Mouse (Mus musculus) gastrocnemius, adult 18-20 months (tissue): Measurements from ENCODE around the gene Pex26. TPM values are rescaled to one million over a fixed set of nuclear protein-coding genes. Genes with fewer than 3 reads are reported as not detected.

ENCODE experiments used
- DNase-seq: peaks from one replicate; pipeline ENCODE4 v3.0.0; 2021; ENCODE audit warnings: low spot score
- long read RNA-seq, 2 experiments: library from polyadenylated mRNA; stranded (forward); transcript quantifications; one replicate each; pipeline ENCODE4 v2.0.0; 2021
- total RNA-seq, 2 experiments: library from RNA; stranded (reverse); gene quantifications; 2 replicates each; pipeline ENCODE4 v1.2.3; 2021

The Pex26 gene
- 1 to 10 TPM; 2.9 TPM for total RNA-seq
- long read RNA-seq, experiment 1, full-length matches to known transcripts: 1 of 4 reads
- long read RNA-seq, experiment 1, partial matches to known transcripts: 0 of 4 reads
- long read RNA-seq, experiment 1, other reads (novel, unspliced or antisense): 3 of 4 reads
- long read RNA-seq, experiment 2, full-length matches to known transcripts: 4 of 7 reads
- long read RNA-seq, experiment 2, partial matches to known transcripts: 2 of 7 reads
- long read RNA-seq, experiment 2, other reads (novel, unspliced or antisense): 1 of 7 reads

- peak; percentile 95 for DNase-seq
These were observed at the start of gene Pex26 for GRCm38 (mm10) chr6:121183414-121184173. Pex26 (plus strand) TSS chr6:121183667.

- DNase-seq: no peak
These were observed 49.2 kb upstream of the Pex26 start for GRCm38 (mm10) chr6:121134249-121134648.

- no peak for DNase-seq
These were observed 48.6 kb upstream of the Pex26 start for GRCm38 (mm10) chr6:121134884-121135283.

- no peak for DNase-seq
These were observed 46.2 kb upstream of the Pex26 start for GRCm38 (mm10) chr6:121137222-121137621.

GRCm38 (mm10) chr6:121138338-121139040 is 45.0 kb upstream of the Pex26 start:
- DNase-seq: no peak

- peak; percentile 42 for DNase-seq
These were observed 44.2 kb upstream of the Pex26 start for GRCm38 (mm10) chr6:121139271-121139670.

GRCm38 (mm10) chr6:121142298-121142697 is 41.2 kb upstream of the Pex26 start:
- no peak for DNase-seq

GRCm38 (mm10) chr6:121143439-121143838 is 40.0 kb upstream of the Pex26 start:
- DNase-seq: peak; percentile 40

- peak; percentile 52 for DNase-seq
These were observed 39.4 kb upstream of the Pex26 start for GRCm38 (mm10) chr6:121144066-121144465.

- DNase-seq: no peak
These were observed 38.4 kb upstream of the Pex26 start for GRCm38 (mm10) chr6:121145010-121145604.

- no peak for DNase-seq
These were observed 37.6 kb upstream of the Pex26 start for GRCm38 (mm10) chr6:121145906-121146305.

GRCm38 (mm10) chr6:121146798-121147197 is 36.7 kb upstream of the Pex26 start:
- DNase-seq: no peak

GRCm38 (mm10) chr6:121148360-121148759 is 35.1 kb upstream of the Pex26 start:
- no peak for DNase-seq

GRCm38 (mm10) chr6:121149420-121149819 is 34.0 kb upstream of the Pex26 start:
- no peak for DNase-seq

GRCm38 (mm10) chr6:121150126-121150525 is 33.3 kb upstream of the Pex26 start:
- no peak for DNase-seq

GRCm38 (mm10) chr6:121151732-121152131 is 31.7 kb upstream of the Pex26 start:
- peak; percentile 74 for DNase-seq

- no peak for DNase-seq
These were observed 30.3 kb upstream of the Pex26 start for GRCm38 (mm10) chr6:121153177-121153576.

GRCm38 (mm10) chr6:121154451-121155300 is 28.8 kb upstream of the Pex26 start:
- no peak for DNase-seq

- DNase-seq: no peak
These were observed 27.4 kb upstream of the Pex26 start for GRCm38 (mm10) chr6:121156030-121156429.

GRCm38 (mm10) chr6:121159616-121160015 is 23.9 kb upstream of the Pex26 start:
- DNase-seq: no peak

- no peak for DNase-seq
These were observed 23.3 kb upstream of the Pex26 start for GRCm38 (mm10) chr6:121160126-121160525.
